Mouse (Mus musculus): ENCODE measurements around the gene Kalrn. TPM values are rescaled to one million over a fixed set of nuclear protein-coding genes. Genes with fewer than 3 reads are reported as not detected.

Gene Kalrn
- polyA plus RNA-seq, 1 experiment from 2014 or later, result 25.5 TPM

DNA sequence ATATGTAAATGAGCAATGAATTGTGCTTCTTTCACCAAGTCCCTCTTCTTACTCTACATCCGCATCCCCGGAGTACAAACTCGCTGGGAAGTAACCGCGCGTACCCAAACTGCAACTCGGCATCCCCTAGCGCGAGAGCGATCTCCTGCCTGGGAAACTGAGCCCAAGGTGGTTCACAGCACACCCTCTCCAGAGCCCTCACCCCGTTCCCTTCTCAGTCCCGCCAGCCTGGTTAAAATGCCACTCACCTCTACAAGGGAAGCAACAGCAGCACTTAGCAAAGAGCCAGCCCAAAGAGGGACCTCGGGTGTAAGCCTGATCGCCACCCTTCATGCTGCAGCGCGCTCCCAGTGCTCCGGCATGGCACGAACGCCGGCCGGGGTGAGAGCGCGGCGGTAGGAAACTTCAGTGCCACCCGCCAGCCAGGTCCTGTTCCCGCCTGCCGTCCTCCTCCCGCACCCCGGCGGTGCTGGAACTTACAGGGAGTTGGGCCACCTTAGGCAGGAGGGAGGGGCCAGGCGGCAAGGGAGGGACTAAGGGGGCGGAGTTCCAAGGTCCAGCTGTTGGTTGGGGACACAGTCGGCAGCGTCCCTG lies 477.7 kb downstream of the Kalrn start:
- ATAC-seq (ENCODE audit: low FRiP score, low read depth), result peak; percentile 61
- no peaks in the 10 kb centered on the region for H3K36me3 ChIP-seq
- under 1% methylated on average over 34 of the region's 34 CpGs for WGBS
- H3K9me3 ChIP-seq, result no peaks in the 10 kb centered on the region
- H3K9ac ChIP-seq, result peak overlapping the region; percentile 51
- peak overlapping the region; percentile 35 for H3K4me3 ChIP-seq
- H3K27ac ChIP-seq, result no peak overlapping the region
- no peaks in the 10 kb centered on the region for H3K27me3 ChIP-seq (replicated peaks)
- peak overlapping the region; percentile 71 for H3K4me2 ChIP-seq (replicated peaks)
- peaks cover 34% of the 10 kb centered on the region for H3K4me1 ChIP-seq

GRCm38 (mm10) chr16:34095093-34095465 lies 478.3 kb downstream of the Kalrn start:
- Histone ChIP-seq H3K9ac (0 out of 2 replicates have a peak overlapping the region, but pooled peaks have one; percentile 35), H3K27ac (no peak overlapping the region), H3K4me3 (peak overlapping the region; percentile 35), H3K9me3 (no peaks in the 10 kb centered on the region), H3K36me3 (no peaks in the 10 kb centered on the region), H3K4me1 (peaks cover 34% of the 10 kb centered on the region), H3K4me2 (replicated peaks) (peak overlapping the region; percentile 71), H3K27me3 (replicated peaks) (no peaks in the 10 kb centered on the region)
- ATAC-seq (ENCODE audit: low FRiP score, low read depth), result peak; percentile 27; the same call in 1 of the 2 replicates
- WGBS, result 0% methylated on average over 3 of the region's 3 CpGs

DNA sequence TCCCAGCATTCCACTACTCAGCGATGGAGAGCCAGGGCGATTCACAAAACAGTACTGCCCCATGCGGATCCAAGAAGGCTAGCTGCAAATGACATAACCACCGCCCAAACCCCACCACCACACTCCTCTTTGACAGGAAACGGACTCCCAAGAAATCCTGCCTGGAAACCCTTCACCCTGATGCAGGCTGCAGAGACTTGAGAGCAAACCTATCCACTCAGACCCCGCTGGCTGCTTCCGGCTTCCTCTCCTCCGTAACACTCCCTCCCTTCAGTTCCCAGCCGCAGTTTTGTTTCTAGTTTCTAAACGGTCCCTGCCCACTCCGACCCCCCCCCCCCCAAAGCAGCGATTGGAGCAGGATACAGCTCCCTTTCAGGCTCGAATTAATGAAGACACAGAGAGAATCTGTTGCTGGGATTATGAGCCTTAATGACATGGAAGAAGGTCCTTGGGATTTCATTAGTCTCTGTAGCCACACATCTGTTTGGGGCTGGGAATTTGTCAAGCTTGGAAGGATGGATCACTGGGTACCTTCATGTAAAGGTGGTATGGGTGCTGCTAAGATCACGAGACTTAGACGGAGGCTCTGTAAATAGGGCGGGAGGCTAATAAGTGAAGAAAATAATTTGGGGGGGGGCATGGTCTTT lies 478.8 kb downstream of the Kalrn start:
- Histone ChIP-seq H3K27me3 (replicated peaks) (no peaks in the 10 kb centered on the region), H3K27ac (no peak overlapping the region; the same call in 1 of the 2 replicates), H3K9me3 (no peaks in the 10 kb centered on the region), H3K4me2 (replicated peaks) (peak overlapping the region; percentile 71), H3K4me1 (peaks cover 39% of the 10 kb centered on the region), H3K4me3 (peak overlapping the region; percentile 35), H3K9ac (peak overlapping the region; percentile 35), H3K36me3 (no peaks in the 10 kb centered on the region)
- WGBS, result under 1% methylated on average over 16 of the region's 16 CpGs
- peak; percentile 68 for ATAC-seq (ENCODE audit: low FRiP score, low read depth)

- H3K4me1 ChIP-seq, result peaks cover 39% of the 10 kb centered on the region
- no peaks in the 10 kb centered on the region for H3K9me3 ChIP-seq
- H3K9ac ChIP-seq, result peak overlapping the region; percentile 35
- no peaks in the 10 kb centered on the region for H3K36me3 ChIP-seq
- no peak for ATAC-seq (ENCODE audit: low FRiP score, low read depth)
- H3K4me2 ChIP-seq (replicated peaks), result peak overlapping the region; percentile 71
- no peaks in the 10 kb centered on the region for H3K27me3 ChIP-seq (replicated peaks)
- no peak overlapping the region; the same call in 1 of the 2 replicates for H3K27ac ChIP-seq
- peak overlapping the region; percentile 35 for H3K4me3 ChIP-seq
- 2% methylated on average over 14 of the region's 14 CpGs for WGBS
Observed at GRCm38 (mm10) chr16:34093734-34094445, 479.4 kb downstream of the Kalrn start.

DNA sequence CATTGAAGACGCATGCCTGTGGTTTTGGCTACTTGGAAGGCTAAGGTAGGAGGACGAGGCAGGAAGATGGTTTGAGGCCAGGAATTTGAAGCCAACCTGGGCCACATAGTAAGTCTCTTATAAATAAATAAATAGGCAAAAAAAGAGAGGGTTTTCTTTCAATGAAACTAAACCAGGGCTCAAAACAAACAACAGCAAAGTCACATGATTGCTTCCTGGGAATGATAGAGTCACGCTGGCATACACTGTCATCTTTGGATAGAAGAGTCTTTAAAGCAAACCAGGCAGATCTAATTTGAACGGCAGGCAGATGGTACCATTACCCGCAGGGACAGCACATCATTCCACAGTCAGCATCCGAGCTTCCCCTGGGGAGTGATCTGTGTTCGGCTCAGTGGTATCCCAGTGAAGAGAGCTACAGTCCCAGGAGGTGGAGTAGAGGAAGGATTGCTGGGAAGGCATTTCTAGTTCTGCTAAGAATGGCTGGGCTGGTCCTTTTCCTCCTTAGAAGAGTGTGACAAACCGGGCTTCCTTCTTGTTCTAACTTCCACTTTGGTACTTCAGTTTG lies 483.7 kb downstream of the Kalrn start:
- H3K36me3 ChIP-seq, result no peaks in the 10 kb centered on the region
- H3K4me2 ChIP-seq (replicated peaks), result no peak overlapping the region
- 39% methylated on average over 8 of the region's 8 CpGs for WGBS
- ATAC-seq (ENCODE audit: low FRiP score, low read depth), result no peak
- peaks cover 31% of the 10 kb centered on the region for H3K4me1 ChIP-seq
- no peaks in the 10 kb centered on the region for H3K27me3 ChIP-seq (replicated peaks)
- no peak overlapping the region for H3K27ac ChIP-seq
- H3K4me3 ChIP-seq, result no peak overlapping the region
- H3K9me3 ChIP-seq, result no peaks in the 10 kb centered on the region
- H3K9ac ChIP-seq, result no peak overlapping the region

GRCm38 (mm10) chr16:34089022-34089421 lies 484.3 kb downstream of the Kalrn start:
- H3K4me1 ChIP-seq, result peaks cover 25% of the 10 kb centered on the region
- H3K9ac ChIP-seq, result no peak overlapping the region
- no peak overlapping the region for H3K27ac ChIP-seq
- H3K27me3 ChIP-seq (replicated peaks), result no peaks in the 10 kb centered on the region
- no peak overlapping the region for H3K4me2 ChIP-seq (replicated peaks)
- no peaks in the 10 kb centered on the region for H3K9me3 ChIP-seq
- no peak for ATAC-seq (ENCODE audit: low FRiP score, low read depth)
- no peaks in the 10 kb centered on the region for H3K36me3 ChIP-seq
- no peak overlapping the region for H3K4me3 ChIP-seq
- 86% methylated on average over 3 of the region's 3 CpGs for WGBS

DNA sequence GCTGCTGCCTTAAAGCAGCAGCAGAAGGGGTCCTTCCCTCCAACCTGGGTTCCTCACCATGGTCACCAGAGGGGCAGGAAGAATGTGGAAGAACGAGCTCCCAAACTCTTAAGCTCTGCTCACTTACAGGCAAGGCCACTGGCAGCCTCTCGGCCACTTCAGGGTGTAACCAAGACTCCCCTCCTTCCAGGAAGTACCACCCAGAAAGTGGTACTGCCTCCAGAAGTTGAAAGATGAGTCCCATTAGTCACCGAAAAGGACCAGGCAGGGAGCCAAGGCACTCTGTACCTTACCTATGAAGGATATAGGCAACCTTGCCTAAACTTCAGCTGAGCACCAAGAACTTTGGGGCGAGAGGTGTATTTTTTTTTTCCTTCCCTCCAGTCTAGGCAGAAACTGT lies 485.0 kb downstream of the Kalrn start:
- H3K9ac ChIP-seq, result no peak overlapping the region
- peaks cover 18% of the 10 kb centered on the region; the same call in 1 of the 2 replicates for H3K4me1 ChIP-seq
- no peak overlapping the region for H3K4me3 ChIP-seq
- no peak overlapping the region for H3K27ac ChIP-seq
- no peaks in the 10 kb centered on the region for H3K27me3 ChIP-seq (replicated peaks)
- no peaks in the 10 kb centered on the region for H3K9me3 ChIP-seq
- no peak overlapping the region for H3K4me2 ChIP-seq (replicated peaks)
- ATAC-seq (ENCODE audit: low FRiP score, low read depth), result no peak
- H3K36me3 ChIP-seq, result no peaks in the 10 kb centered on the region
- 42% methylated on average over 4 of the region's 4 CpGs for WGBS

GRCm38 (mm10) chr16:34084135-34084920 lies 489.0 kb downstream of the Kalrn start:
- 85% methylated on average over 10 of the region's 10 CpGs for WGBS
- Histone ChIP-seq H3K36me3 (no peaks in the 10 kb centered on the region), H3K4me3 (no peak overlapping the region), H3K4me2 (replicated peaks) (no peak overlapping the region), H3K9me3 (no peaks in the 10 kb centered on the region), H3K9ac (no peak overlapping the region), H3K27me3 (replicated peaks) (no peaks in the 10 kb centered on the region), H3K27ac (no peak overlapping the region), H3K4me1 (peaks cover 18% of the 10 kb centered on the region)
- no peak for ATAC-seq (ENCODE audit: low FRiP score, low read depth)

DNA sequence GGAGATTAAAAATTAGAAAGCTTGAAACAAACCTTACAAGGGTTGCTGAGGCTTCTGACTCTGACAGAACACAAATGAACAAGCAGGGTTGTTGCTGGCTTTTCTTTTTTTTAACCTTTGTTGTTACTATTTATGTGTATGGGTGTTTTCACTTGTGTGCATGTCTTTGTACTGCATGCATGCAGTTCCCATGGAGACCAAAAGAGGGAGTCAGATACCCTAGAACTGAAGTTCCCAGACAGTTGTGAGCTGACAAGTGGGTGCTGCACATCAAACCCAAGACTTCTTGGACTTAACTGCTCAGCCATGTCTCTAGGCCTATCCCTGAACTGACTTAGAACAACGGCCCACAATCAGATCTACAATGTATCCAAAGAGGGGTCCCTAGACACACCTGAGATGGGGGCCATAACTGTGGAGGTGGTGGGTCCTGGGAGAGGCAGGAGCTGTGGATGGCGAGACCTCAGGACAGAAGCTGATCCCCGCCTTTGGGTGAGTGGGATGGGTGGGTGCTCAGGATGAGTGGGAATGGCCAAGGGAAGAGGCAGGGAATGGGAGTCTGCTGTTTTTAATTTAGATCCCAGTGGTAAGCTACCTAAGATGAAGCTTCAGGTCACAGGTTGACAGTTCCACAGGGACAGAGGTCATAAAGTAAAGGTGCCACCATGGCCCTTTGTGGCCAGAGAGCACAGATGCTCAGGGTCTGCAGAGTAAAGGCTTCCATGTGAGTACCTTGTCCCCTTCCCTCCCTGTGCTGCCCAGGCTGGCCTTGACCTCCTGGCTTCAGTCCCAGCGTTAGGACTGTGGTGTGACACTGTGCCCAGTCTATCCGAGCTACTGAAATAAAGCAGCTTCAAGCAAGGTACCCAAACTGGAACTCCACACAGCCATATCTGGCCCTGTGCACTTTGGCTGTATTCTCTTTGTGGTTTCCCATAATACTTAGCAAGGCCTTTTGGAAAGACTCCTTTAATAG lies 490.6 kb downstream of the Kalrn start:
- H3K4me1 ChIP-seq, result peaks cover 14% of the 10 kb centered on the region
- WGBS, result 90% methylated on average over 5 of the region's 5 CpGs
- H3K27ac ChIP-seq, result no peak overlapping the region

GRCm38 (mm10) chr16:34081683-34082438 lies 491.5 kb downstream of the Kalrn start:
- H3K27ac ChIP-seq, result no peak overlapping the region

More for the DNA sequence above, 490.6 kb downstream of the Kalrn start:
- H3K4me3 ChIP-seq, result no peak overlapping the region
- no peaks in the 10 kb centered on the region for H3K9me3 ChIP-seq
- H3K9ac ChIP-seq, result no peak overlapping the region
- H3K27me3 ChIP-seq (replicated peaks), result no peaks in the 10 kb centered on the region
- no peak for ATAC-seq (ENCODE audit: low FRiP score, low read depth)
- H3K36me3 ChIP-seq, result no peaks in the 10 kb centered on the region
- no peak overlapping the region for H3K4me2 ChIP-seq (replicated peaks)

More at GRCm38 (mm10) chr16:34081683-34082438, 491.5 kb downstream of the Kalrn start:
- Histone ChIP-seq H3K4me2 (replicated peaks) (no peak overlapping the region), H3K4me1 (peaks cover 12% of the 10 kb centered on the region), H3K27me3 (replicated peaks) (no peaks in the 10 kb centered on the region), H3K9ac (no peak overlapping the region), H3K9me3 (no peaks in the 10 kb centered on the region), H3K36me3 (no peaks in the 10 kb centered on the region), H3K4me3 (no peak overlapping the region)
- 53% methylated on average over 19 of the region's 19 CpGs for WGBS
- no peak for ATAC-seq (ENCODE audit: low FRiP score, low read depth)

All from neural tube, embryonic 12.5 days (tissue).